Mouse (Mus musculus) forebrain, embryonic 13.5 days (tissue): Measurements from ENCODE around the gene Acss1. TPM values are rescaled to one million over a fixed set of nuclear protein-coding genes. Genes with fewer than 3 reads are reported as not detected.
A peak's percentile ranks its signal among the peaks of the same experiment; 100 is the strongest.

Experiments
- ATAC-seq: fragments of 200-750 bp; cut with Nextera tagmentation; 2 replicates; pipeline ENCODE4 v1.8.0; 2017
- H3K27ac ChIP-seq: fragments of 300-500 bp; sonication (generic); 2 replicates; pipeline ENCODE4 v1.5.1; 2015; ENCODE audit warnings: inconsistent platforms, mild to moderate bottlenecking, moderate library complexity
- H3K27me3 ChIP-seq: fragments of 300-500 bp; sonication (generic); 2 replicates; pipeline ENCODE4 v1.6.1; 2015; ENCODE audit warnings: mild to moderate bottlenecking, inconsistent platforms
- H3K36me3 ChIP-seq: fragments of 300-500 bp; sonication (generic); 2 replicates; pipeline ENCODE4 v1.6.1; 2015; ENCODE audit warnings: mild to moderate bottlenecking, inconsistent platforms; ENCODE audit not compliant: poor library complexity, severe bottlenecking
- H3K4me1 ChIP-seq: fragments of 300-500 bp; sonication (generic); 2 replicates; pipeline ENCODE4 v1.6.1; 2015; ENCODE audit warnings: inconsistent platforms
- H3K4me2 ChIP-seq: fragments of 300-500 bp; sonication (generic); 2 replicates; pipeline ENCODE4 v1.6.1; 2015; ENCODE audit warnings: inconsistent platforms, mild to moderate bottlenecking, moderate library complexity
- H3K4me3 ChIP-seq: fragments of 300-500 bp; sonication (generic); 2 replicates; pipeline ENCODE4 v1.5.1; 2015; ENCODE audit warnings: mild to moderate bottlenecking, inconsistent platforms
- H3K9ac ChIP-seq: fragments of 300-500 bp; sonication (generic); 2 replicates; pipeline ENCODE4 v1.6.1; 2015; ENCODE audit warnings: mild to moderate bottlenecking, inconsistent platforms
- H3K9me3 ChIP-seq: fragments of 300-500 bp; sonication (generic); replicated peaks from 2 replicates; pipeline ENCODE4 v1.6.1; 2016; ENCODE audit warnings: inconsistent platforms
- WGBS: fragments of 180-500 bp; shearing (Covaris S2); methylation state at CpG from one replicate; pipeline ENCODE4 v1.1.7; 2015; 5-methylcytosine and 5-hydroxymethylcytosine counted together
- polyA plus RNA-seq: library from polyadenylated mRNA; unstranded; fragments of >200 nt; fragmentation: Nextera tagmentation; extraction: Ambion mirVana; gene quantifications from 2 replicates; pipeline ENCODE4 v1.2.1, GENCODE M21; 2015

Acss1 gene
- polyA plus RNA-seq, 1 experiment from 2014 or later: 34.1 TPM

GRCm38 (mm10) chr2:150678392-150678791, 10.1 kb upstream of the Acss1 start:
- Histone ChIP-seq H3K9me3 (no peaks in the 10 kb centered on the region), H3K36me3 (no peaks in the 10 kb centered on the region), H3K4me3 (no peak overlapping the region), H3K4me1 (peaks cover 9% of the 10 kb centered on the region), H3K27me3 (no peaks in the 10 kb centered on the region), H3K27ac (no peak overlapping the region), H3K4me2 (no peak overlapping the region), H3K9ac (no peak overlapping the region)
- WGBS: 2% methylated on average over 3 of the region's 3 CpGs
- ATAC-seq: 0 out of 2 replicates have a peak, but pooled peaks have one; percentile 23

GRCm38 (mm10) chr2:150675525-150675924, 7.2 kb upstream of the Acss1 start:
- no peak for ATAC-seq
- Histone ChIP-seq H3K4me2 (no peak overlapping the region), H3K9me3 (no peaks in the 10 kb centered on the region), H3K36me3 (no peaks in the 10 kb centered on the region), H3K27ac (no peak overlapping the region), H3K9ac (no peak overlapping the region), H3K4me1 (peaks cover 9% of the 10 kb centered on the region), H3K27me3 (no peaks in the 10 kb centered on the region), H3K4me3 (no peak overlapping the region)
- WGBS: 14% methylated on average over 1 of the region's 1 CpGs

GRCm38 (mm10) chr2:150674900-150675299, 6.6 kb upstream of the Acss1 start:
- H3K4me3 ChIP-seq: no peak overlapping the region
- no peaks in the 10 kb centered on the region for H3K27me3 ChIP-seq
- no peak overlapping the region for H3K27ac ChIP-seq
- 7% methylated on average over 2 of the region's 2 CpGs for WGBS
- peaks cover 9% of the 10 kb centered on the region for H3K4me1 ChIP-seq
- H3K9ac ChIP-seq: no peak overlapping the region
- no peaks in the 10 kb centered on the region for H3K36me3 ChIP-seq
- no peak overlapping the region for H3K4me2 ChIP-seq
- no peaks in the 10 kb centered on the region for H3K9me3 ChIP-seq
- ATAC-seq: peak; percentile 84

- peaks cover 9% of the 10 kb centered on the region for H3K4me1 ChIP-seq
- no peaks in the 10 kb centered on the region for H3K27me3 ChIP-seq
- no peak overlapping the region for H3K9ac ChIP-seq
- ATAC-seq: no peak
- no peak overlapping the region for H3K4me2 ChIP-seq
- H3K9me3 ChIP-seq: no peaks in the 10 kb centered on the region
- H3K36me3 ChIP-seq: no peaks in the 10 kb centered on the region
- H3K27ac ChIP-seq: no peak overlapping the region
- no peak overlapping the region for H3K4me3 ChIP-seq
- 82% methylated on average over 11 of the region's 11 CpGs for WGBS
Measured at GRCm38 (mm10) chr2:150673929-150674328, 5.6 kb upstream of the Acss1 start.

GRCm38 (mm10) chr2:150671609-150672290, 3.5 kb upstream of the Acss1 start:
- ATAC-seq: no peak
- no peaks in the 10 kb centered on the region for H3K27me3 ChIP-seq
- H3K9ac ChIP-seq: no peak overlapping the region
- H3K4me3 ChIP-seq: no peak overlapping the region
- peaks cover 23% of the 10 kb centered on the region for H3K4me1 ChIP-seq
- H3K27ac ChIP-seq: no peak overlapping the region
- H3K36me3 ChIP-seq: no peaks in the 10 kb centered on the region
- WGBS: 81% methylated on average over 8 of the region's 8 CpGs
- H3K4me2 ChIP-seq: no peak overlapping the region
- H3K9me3 ChIP-seq: no peaks in the 10 kb centered on the region

- no peak overlapping the region for H3K4me2 ChIP-seq
- ATAC-seq: no peak
- no peak overlapping the region for H3K4me3 ChIP-seq
- H3K9me3 ChIP-seq: no peaks in the 10 kb centered on the region
- no peak overlapping the region for H3K9ac ChIP-seq
- WGBS: 85% methylated on average over 1 of the region's 1 CpGs
- peaks cover 27% of the 10 kb centered on the region for H3K4me1 ChIP-seq
- no peak overlapping the region for H3K27ac ChIP-seq
- H3K36me3 ChIP-seq: no peaks in the 10 kb centered on the region
- H3K27me3 ChIP-seq: no peaks in the 10 kb centered on the region
Measured at GRCm38 (mm10) chr2:150670926-150671325, 2.6 kb upstream of the Acss1 start.

GRCm38 (mm10) chr2:150669454-150670045, 1.2 kb upstream of the Acss1 start:
- no peak overlapping the region for H3K4me2 ChIP-seq
- no peak overlapping the region for H3K9ac ChIP-seq
- no peaks in the 10 kb centered on the region for H3K36me3 ChIP-seq
- 90% methylated on average over 2 of the region's 2 CpGs for WGBS
- H3K4me3 ChIP-seq: no peak overlapping the region
- no peak for ATAC-seq
- no peaks in the 10 kb centered on the region for H3K9me3 ChIP-seq
- H3K27me3 ChIP-seq: no peaks in the 10 kb centered on the region
- H3K27ac ChIP-seq: no peak overlapping the region
- H3K4me1 ChIP-seq: peaks cover 39% of the 10 kb centered on the region

GRCm38 (mm10) chr2:150668956-150669355, 656 bp upstream of the Acss1 start:
- 86% methylated on average over 5 of the region's 5 CpGs for WGBS
- no peak for ATAC-seq
- Histone ChIP-seq H3K4me3 (no peak overlapping the region), H3K4me1 (peaks cover 37% of the 10 kb centered on the region), H3K9ac (no peak overlapping the region), H3K27ac (no peak overlapping the region), H3K9me3 (no peaks in the 10 kb centered on the region), H3K4me2 (peak overlapping the region; percentile 86; the same call in 1 of the 2 replicates), H3K36me3 (no peaks in the 10 kb centered on the region), H3K27me3 (no peaks in the 10 kb centered on the region)

GRCm38 (mm10) chr2:150667065-150667819, 1.1 kb downstream of the Acss1 start:
- peaks cover 53% of the 10 kb centered on the region for H3K4me1 ChIP-seq
- no peaks in the 10 kb centered on the region for H3K27me3 ChIP-seq
- H3K36me3 ChIP-seq: no peaks in the 10 kb centered on the region
- H3K9me3 ChIP-seq: no peaks in the 10 kb centered on the region
- WGBS: 3% methylated on average over 17 of the region's 17 CpGs
- peak overlapping the region; percentile 81 for H3K9ac ChIP-seq
- ATAC-seq: peak; percentile 28
- peak overlapping the region; percentile 82 for H3K27ac ChIP-seq
- peak overlapping the region; percentile 86 for H3K4me2 ChIP-seq
- H3K4me3 ChIP-seq: peak overlapping the region; percentile 75

- no peaks in the 10 kb centered on the region for H3K36me3 ChIP-seq
- no peaks in the 10 kb centered on the region for H3K9me3 ChIP-seq
- peak overlapping the region; percentile 81 for H3K9ac ChIP-seq
- peak overlapping the region; percentile 82 for H3K27ac ChIP-seq
- peak overlapping the region; percentile 75 for H3K4me3 ChIP-seq
- 34% methylated on average over 7 of the region's 7 CpGs for WGBS
- no peak for ATAC-seq
- peaks cover 58% of the 10 kb centered on the region for H3K4me1 ChIP-seq
- H3K4me2 ChIP-seq: peak overlapping the region; percentile 86
- no peaks in the 10 kb centered on the region for H3K27me3 ChIP-seq
Measured at GRCm38 (mm10) chr2:150666723-150667064, 1.6 kb downstream of the Acss1 start.

GRCm38 (mm10) chr2:150665534-150666451, 2.5 kb downstream of the Acss1 start:
- ATAC-seq: peak; percentile 42; the same call in 1 of the 2 replicates
- Histone ChIP-seq H3K4me1 (peaks cover 66% of the 10 kb centered on the region), H3K4me2 (peak overlapping the region; percentile 86), H3K27me3 (no peaks in the 10 kb centered on the region), H3K36me3 (no peaks in the 10 kb centered on the region), H3K9me3 (no peaks in the 10 kb centered on the region), H3K27ac (peak overlapping the region; percentile 48; the same call in 1 of the 2 replicates), H3K4me3 (no peak overlapping the region), H3K9ac (no peak overlapping the region)
- WGBS: 48% methylated on average over 10 of the region's 10 CpGs
